Mouse (Mus musculus) testis, postnatal 14 days (tissue): ENCODE data around the gene Slc25a40.

Experiments
- DNase-seq: peaks from one replicate; pipeline ENCODE4 v3.0.0; 2021; ENCODE audit warnings: low spot score

Gene Slc25a40

GRCm38 (mm10) chr5:8422157-8422931 lies at the start of gene Slc25a40, which contains the start of gene Dbf4:
TSS of gene Slc25a40 (plus strand) at chr5:8422850.
TSS of gene Dbf4 (minus strand) at chr5:8422716.
- peak; percentile 93 for DNase-seq

GRCm38 (mm10) chr5:8373415-8373814 lies 49.2 kb upstream of the Slc25a40 start:
- no peak for DNase-seq

GRCm38 (mm10) chr5:8374297-8374906 lies 48.2 kb upstream of the Slc25a40 start:
- no peak for DNase-seq

- DNase-seq: no peak
Observed at GRCm38 (mm10) chr5:8393891-8394583, 28.6 kb upstream of the Slc25a40 start.

GRCm38 (mm10) chr5:8397587-8398249 lies 24.9 kb upstream of the Slc25a40 start:
- DNase-seq: no peak

DNA sequence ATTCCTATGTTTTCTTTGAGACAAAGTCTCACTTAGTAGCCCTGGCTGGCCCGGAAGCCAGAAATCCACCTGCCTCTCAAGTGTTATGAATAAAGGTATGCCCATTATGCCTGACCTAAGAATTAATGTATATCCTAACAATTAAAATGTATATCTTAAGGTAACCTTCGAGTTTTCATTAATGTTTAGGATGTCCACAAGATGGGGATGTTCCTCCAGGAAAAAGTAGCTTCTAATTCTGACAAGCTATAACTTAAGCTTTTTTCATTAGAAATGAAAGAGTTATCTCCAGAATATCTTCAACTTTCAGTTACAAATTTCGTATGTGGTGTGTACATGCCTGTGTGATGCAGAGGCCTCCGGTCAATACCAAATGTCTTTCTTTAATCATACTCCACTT lies 13.9 kb upstream of the Slc25a40 start:
- DNase-seq: no peak

- DNase-seq: no peak
Observed at GRCm38 (mm10) chr5:8416683-8417413, 5.8 kb upstream of the Slc25a40 start.

- DNase-seq: no peak
Observed at GRCm38 (mm10) chr5:8417443-8417842, 5.2 kb upstream of the Slc25a40 start.

- DNase-seq: no peak
Observed at GRCm38 (mm10) chr5:8421424-8421823, 1.2 kb upstream of the Slc25a40 start.

- no peak for DNase-seq
Observed at GRCm38 (mm10) chr5:8422932-8423928, 580 bp downstream of the Slc25a40 start.

DNA sequence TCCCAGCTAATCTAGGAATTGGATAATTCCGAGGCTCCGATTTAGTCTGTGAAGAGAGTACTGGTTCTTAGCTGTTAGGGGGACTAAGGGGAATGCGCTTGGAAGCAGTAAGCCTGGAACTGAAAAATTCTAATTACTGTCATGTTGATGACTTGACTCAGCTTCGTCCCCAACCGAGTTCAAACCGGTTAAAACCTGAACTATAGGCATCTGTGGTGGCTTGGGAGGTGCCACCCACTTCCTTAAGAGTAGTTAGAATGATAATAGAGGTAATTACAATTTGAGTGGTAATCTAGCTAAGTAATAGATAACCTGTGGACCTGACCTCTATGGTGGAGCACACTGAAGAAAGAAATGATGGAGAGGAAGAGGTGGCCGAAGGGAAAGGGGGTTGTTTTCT lies 1.5 kb downstream of the Slc25a40 start:
- no peak for DNase-seq

DNA sequence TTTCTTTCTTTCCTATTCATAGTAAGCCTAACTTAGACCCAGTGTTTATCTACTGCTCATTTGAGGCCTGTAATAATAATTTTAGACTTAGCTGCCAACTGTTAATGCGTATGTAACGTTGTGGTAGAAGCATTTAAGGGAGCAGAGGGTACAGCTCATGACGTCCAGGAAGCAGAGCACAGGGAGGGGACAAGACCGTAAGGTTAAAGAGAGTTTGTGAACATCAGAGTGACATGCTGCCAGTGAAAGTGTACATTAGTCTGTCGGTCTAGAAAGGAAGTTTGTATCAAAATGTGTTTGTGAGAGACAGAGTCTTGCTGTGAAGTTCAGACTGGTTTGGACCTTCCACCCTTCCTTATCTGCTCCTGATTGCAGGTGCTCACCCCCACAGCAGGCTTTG lies 3.2 kb downstream of the Slc25a40 start:
- no peak for DNase-seq

- no peak for DNase-seq
Observed at GRCm38 (mm10) chr5:8437481-8438156, 15.0 kb downstream of the Slc25a40 start.

GRCm38 (mm10) chr5:8439095-8439494 lies 16.4 kb downstream of the Slc25a40 start:
- DNase-seq: no peak

- no peak for DNase-seq
Observed at GRCm38 (mm10) chr5:8455565-8455964, 32.9 kb downstream of the Slc25a40 start.

GRCm38 (mm10) chr5:8456561-8456960 lies 33.9 kb downstream of the Slc25a40 start:
- DNase-seq: no peak

- DNase-seq: no peak
Observed at GRCm38 (mm10) chr5:8487989-8488700, 65.5 kb downstream of the Slc25a40 start.

DNA sequence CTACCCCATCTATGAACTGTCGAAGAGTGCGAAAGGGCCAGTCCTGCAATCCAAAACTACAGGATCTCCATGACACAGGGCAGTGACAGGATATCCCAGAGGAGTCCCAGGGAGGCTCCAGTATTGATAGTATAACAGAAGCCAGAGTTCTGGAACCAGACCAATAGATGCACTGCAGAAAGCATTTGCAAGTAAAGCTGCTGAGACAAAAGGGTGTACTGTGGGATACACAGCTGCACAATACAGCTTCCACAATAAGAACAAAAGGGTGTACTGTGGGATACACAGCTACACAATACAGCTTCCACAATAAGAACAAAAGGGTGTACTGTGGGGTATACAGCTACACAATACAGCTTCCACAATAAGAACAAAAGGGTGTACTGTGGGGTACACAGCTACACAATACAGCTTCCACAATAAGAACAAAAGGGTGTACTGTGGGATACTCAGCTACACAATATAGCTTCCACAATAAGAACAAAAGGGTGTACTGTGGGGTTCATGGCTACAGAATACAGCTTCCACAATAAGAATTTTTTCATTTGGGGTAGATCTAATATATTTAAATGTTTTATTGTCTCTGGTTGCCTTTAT lies 66.1 kb downstream of the Slc25a40 start:
- DNase-seq: no peak
